Mouse (Mus musculus): ENCODE data around the gene Nup153. TPM values are rescaled to one million over a fixed set of nuclear protein-coding genes. Genes with fewer than 3 reads are reported as not detected.

Nup153 gene
- 31.3 and 39.3 TPM in 2 replicates for polyA plus RNA-seq (2016; fragmentation: Nextera tagmentation; extraction: Ambion mirVana)

DNA sequence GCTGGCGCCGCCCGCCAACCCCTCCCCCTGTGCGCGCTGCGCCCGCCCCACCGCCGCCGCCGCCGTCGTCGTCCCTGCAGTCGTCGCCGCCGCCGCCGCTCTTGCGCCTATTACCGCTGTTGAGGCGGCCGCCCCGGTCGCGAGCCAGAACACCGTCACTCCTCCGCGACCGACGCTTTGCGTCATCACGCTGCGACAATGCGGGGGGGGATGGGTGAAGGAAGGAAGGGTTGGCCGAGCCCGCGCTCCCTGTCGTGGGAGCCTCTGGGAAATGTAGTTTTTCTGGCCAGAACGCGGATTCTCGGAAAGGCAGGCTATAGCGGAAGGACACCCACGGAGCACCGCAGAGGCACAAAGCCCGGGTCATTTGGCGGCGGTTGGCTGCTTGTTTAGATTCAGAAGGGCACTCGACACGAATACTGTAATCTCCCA is at the start of gene Nup153:
Gene Nup153 (minus strand): TSS at position 104 of the 432 bp plus-strand sequence.
- Histone ChIP-seq H3K4me2 (replicated peaks) (peak within 1 kb of the TSS; percentile 74), H3K9me3 (no peaks in the 10 kb centered on the region), H3K27me3 (replicated peaks) (no peaks in the 10 kb centered on the region), H3K9ac (peak within 1 kb of the TSS; percentile 96), H3K27ac (peak within 1 kb of the TSS; percentile 91), H3K4me3 (peak within 1 kb of the TSS; percentile 99), H3K4me1 (peaks cover 6% of the 10 kb centered on the region), H3K36me3 (no peaks in the 10 kb centered on the region)
- WGBS, result under 1% methylated on average over 51 of the region's 51 CpGs
- ATAC-seq (ENCODE audit: low FRiP score, low read depth), result peak; percentile 95

GRCm38 (mm10) chr13:46777461-46777860 is 49.7 kb upstream of the Nup153 start:
- Histone ChIP-seq H3K4me3 (no peak overlapping the region), H3K9me3 (no peaks in the 10 kb centered on the region), H3K27me3 (replicated peaks) (no peaks in the 10 kb centered on the region), H3K9ac (no peak overlapping the region), H3K4me1 (peaks cover 6% of the 10 kb centered on the region), H3K27ac (no peak overlapping the region), H3K4me2 (replicated peaks) (no peak overlapping the region), H3K36me3 (peaks cover 25% of the 10 kb centered on the region)
- no peak for ATAC-seq (ENCODE audit: low FRiP score, low read depth)
- 94% methylated on average over 3 of the region's 3 CpGs for WGBS

DNA sequence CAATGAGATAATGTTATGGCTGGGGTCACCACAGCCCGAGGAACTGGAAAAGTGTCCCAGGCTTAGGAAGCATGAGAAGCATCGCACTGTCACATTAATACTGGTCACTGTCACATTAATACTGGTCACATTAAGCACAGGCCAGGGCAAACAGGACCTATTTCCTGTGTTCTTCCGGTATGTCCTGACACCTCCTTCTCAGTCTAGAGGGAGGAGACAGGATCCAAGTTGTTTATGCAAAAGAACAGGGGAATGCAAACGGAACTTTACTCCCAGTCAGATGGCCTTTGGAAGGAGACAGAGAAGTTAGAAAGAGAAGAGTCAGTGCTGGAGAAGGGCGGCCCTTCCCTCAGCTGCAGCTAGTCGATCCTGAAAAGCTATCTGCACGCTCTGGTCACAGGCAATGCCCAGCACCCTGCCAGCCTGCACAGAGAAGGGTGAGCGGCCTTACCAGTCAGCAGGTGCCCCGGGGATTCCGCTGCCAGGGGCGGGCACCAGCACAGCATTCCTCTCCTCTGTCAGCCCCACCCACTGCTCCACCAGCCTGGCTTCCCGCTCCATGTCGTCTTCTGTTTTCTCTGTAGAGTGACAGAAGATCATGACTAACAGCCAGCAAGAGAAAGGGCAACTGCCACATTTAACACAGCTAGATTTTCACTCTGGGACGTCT is 49.0 kb upstream of the Nup153 start:
- no peak for ATAC-seq (ENCODE audit: low FRiP score, low read depth)
- H3K36me3 ChIP-seq, result peaks cover 31% of the 10 kb centered on the region
- no peak overlapping the region for H3K4me3 ChIP-seq
- H3K27me3 ChIP-seq (replicated peaks), result no peaks in the 10 kb centered on the region
- no peak overlapping the region for H3K4me2 ChIP-seq (replicated peaks)
- no peak overlapping the region for H3K9ac ChIP-seq
- 78% methylated on average over 14 of the region's 14 CpGs for WGBS
- no peak overlapping the region for H3K27ac ChIP-seq
- H3K4me1 ChIP-seq, result peaks cover 6% of the 10 kb centered on the region
- H3K9me3 ChIP-seq, result no peaks in the 10 kb centered on the region

GRCm38 (mm10) chr13:46774998-46775397 is 47.3 kb upstream of the Nup153 start:
- 90% methylated on average over 5 of the region's 5 CpGs for WGBS

DNA sequence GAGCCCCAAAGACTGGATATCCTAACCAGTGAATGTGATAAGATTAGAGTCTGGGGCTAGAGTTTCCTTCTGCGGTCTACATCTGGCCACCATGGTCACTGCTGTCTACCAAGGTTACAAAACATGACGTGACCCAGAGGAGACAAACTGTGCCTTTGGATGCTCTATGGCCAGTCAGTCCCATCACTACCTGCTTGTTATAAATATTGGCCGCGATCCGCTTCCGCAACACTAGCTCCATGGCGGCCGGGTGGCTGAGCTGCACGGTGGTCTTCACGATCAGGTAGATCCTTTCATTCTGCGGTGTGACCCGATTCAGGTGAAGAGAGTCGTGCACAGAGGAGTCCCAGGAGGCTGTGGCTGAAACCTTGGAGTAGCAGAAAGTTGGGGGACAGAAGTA is 44.8 kb upstream of the Nup153 start:
- Histone ChIP-seq H3K27ac (no peak overlapping the region), H3K4me2 (replicated peaks) (no peak overlapping the region), H3K9me3 (no peaks in the 10 kb centered on the region), H3K4me3 (no peak overlapping the region), H3K9ac (no peak overlapping the region), H3K36me3 (peaks cover 60% of the 10 kb centered on the region), H3K4me1 (no peaks in the 10 kb centered on the region), H3K27me3 (replicated peaks) (no peaks in the 10 kb centered on the region)
- ATAC-seq (ENCODE audit: low FRiP score, low read depth), result no peak
- 99% methylated on average over 13 of the region's 13 CpGs for WGBS

More at GRCm38 (mm10) chr13:46774998-46775397, 47.3 kb upstream of the Nup153 start:
- Histone ChIP-seq H3K4me3 (no peak overlapping the region), H3K4me1 (peaks cover 3% of the 10 kb centered on the region), H3K9ac (no peak overlapping the region), H3K27ac (no peak overlapping the region), H3K36me3 (peaks cover 45% of the 10 kb centered on the region), H3K27me3 (replicated peaks) (no peaks in the 10 kb centered on the region), H3K9me3 (no peaks in the 10 kb centered on the region), H3K4me2 (replicated peaks) (no peak overlapping the region)
- no peak for ATAC-seq (ENCODE audit: low FRiP score, low read depth)

DNA sequence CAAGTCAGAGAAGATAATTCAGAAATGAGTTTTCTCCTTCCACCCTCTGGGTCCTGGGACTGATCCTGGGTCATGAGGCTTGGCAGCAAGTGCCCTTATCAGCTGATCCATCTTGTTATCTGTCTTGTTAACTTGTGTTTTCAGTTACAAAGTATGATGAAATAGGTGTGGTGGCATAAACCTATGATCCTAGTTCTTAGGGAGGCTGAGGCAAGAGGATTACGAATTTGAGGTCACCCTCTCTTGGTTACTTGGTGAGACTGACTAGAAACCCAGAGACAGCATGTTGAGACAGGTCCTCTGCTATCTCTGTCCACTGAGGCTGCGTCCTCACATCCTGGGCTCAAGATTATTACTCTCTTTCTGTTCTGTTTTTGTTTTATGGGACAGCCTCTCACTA is 37.6 kb upstream of the Nup153 start:
- Histone ChIP-seq H3K27ac (no peak overlapping the region), H3K9ac (no peak overlapping the region), H3K36me3 (peaks cover 50% of the 10 kb centered on the region), H3K27me3 (replicated peaks) (no peaks in the 10 kb centered on the region), H3K4me3 (no peak overlapping the region), H3K4me2 (replicated peaks) (no peak overlapping the region), H3K4me1 (no peaks in the 10 kb centered on the region), H3K9me3 (no peaks in the 10 kb centered on the region)
- WGBS, result 90% methylated on average over 2 of the region's 2 CpGs
- no peak for ATAC-seq (ENCODE audit: low FRiP score, low read depth)

- Histone ChIP-seq H3K36me3 (peaks cover 35% of the 10 kb centered on the region), H3K9me3 (no peaks in the 10 kb centered on the region)
- 95% methylated on average over 9 of the region's 9 CpGs for WGBS
Measured at GRCm38 (mm10) chr13:46763210-46763609, 35.5 kb upstream of the Nup153 start.

GRCm38 (mm10) chr13:46760921-46761320 is 33.2 kb upstream of the Nup153 start:
- Histone ChIP-seq H3K4me3 (no peak overlapping the region), H3K9me3 (no peaks in the 10 kb centered on the region), H3K27ac (no peak overlapping the region), H3K4me1 (peaks cover 3% of the 10 kb centered on the region; the same call in 1 of the 2 replicates), H3K4me2 (replicated peaks) (no peak overlapping the region), H3K9ac (no peak overlapping the region), H3K27me3 (replicated peaks) (no peaks in the 10 kb centered on the region), H3K36me3 (peaks cover 27% of the 10 kb centered on the region)
- 68% methylated on average over 6 of the region's 6 CpGs for WGBS
- no peak for ATAC-seq (ENCODE audit: low FRiP score, low read depth)

More at GRCm38 (mm10) chr13:46763210-46763609, 35.5 kb upstream of the Nup153 start:
- no peak for ATAC-seq (ENCODE audit: low FRiP score, low read depth)
- Histone ChIP-seq H3K4me3 (no peak overlapping the region), H3K27ac (no peak overlapping the region), H3K4me1 (peaks cover 3% of the 10 kb centered on the region; the same call in 1 of the 2 replicates), H3K9ac (no peak overlapping the region), H3K4me2 (replicated peaks) (no peak overlapping the region), H3K27me3 (replicated peaks) (no peaks in the 10 kb centered on the region)

GRCm38 (mm10) chr13:46759281-46759809 is 31.6 kb upstream of the Nup153 start:
- Histone ChIP-seq H3K9ac (no peak overlapping the region), H3K27ac (no peak overlapping the region), H3K27me3 (replicated peaks) (no peaks in the 10 kb centered on the region), H3K9me3 (no peaks in the 10 kb centered on the region), H3K4me1 (peaks cover 3% of the 10 kb centered on the region; the same call in 1 of the 2 replicates), H3K4me2 (replicated peaks) (no peak overlapping the region), H3K36me3 (peaks cover 27% of the 10 kb centered on the region), H3K4me3 (no peak overlapping the region)
- WGBS, result 53% methylated on average over 8 of the region's 8 CpGs
- ATAC-seq (ENCODE audit: low FRiP score, low read depth), result no peak

DNA sequence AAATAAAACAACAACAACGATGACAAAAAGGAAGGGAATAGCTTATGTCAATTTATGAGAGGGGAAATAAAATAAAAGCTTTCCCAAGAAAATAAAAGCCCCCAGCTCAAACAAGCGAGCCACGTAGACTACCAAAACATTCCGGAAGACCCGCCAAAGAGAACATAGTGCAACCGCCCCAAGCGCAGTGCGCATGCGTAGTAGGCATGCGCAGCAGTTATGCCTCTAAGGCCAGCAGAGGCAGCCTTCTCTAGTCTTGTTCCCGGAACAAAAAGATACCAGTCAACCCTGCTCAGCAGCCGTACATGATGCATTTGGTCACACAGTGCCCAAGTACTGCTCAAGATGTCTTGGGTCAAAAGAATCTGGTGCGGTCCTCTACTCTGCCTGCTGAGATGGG is 30.9 kb upstream of the Nup153 start:
- no peak overlapping the region for H3K4me2 ChIP-seq (replicated peaks)
- no peaks in the 10 kb centered on the region for H3K9me3 ChIP-seq
- H3K4me1 ChIP-seq, result peaks cover 3% of the 10 kb centered on the region; the same call in 1 of the 2 replicates
- H3K9ac ChIP-seq, result no peak overlapping the region
- 95% methylated on average over 13 of the region's 13 CpGs for whole genome bisulfite sequencing
- no peak overlapping the region for H3K27ac ChIP-seq
- no peak for ATAC-seq (ENCODE audit: low FRiP score, low read depth)
- no peaks in the 10 kb centered on the region for H3K27me3 ChIP-seq (replicated peaks)
- H3K36me3 ChIP-seq, result peaks cover 27% of the 10 kb centered on the region
- no peak overlapping the region for H3K4me3 ChIP-seq

DNA sequence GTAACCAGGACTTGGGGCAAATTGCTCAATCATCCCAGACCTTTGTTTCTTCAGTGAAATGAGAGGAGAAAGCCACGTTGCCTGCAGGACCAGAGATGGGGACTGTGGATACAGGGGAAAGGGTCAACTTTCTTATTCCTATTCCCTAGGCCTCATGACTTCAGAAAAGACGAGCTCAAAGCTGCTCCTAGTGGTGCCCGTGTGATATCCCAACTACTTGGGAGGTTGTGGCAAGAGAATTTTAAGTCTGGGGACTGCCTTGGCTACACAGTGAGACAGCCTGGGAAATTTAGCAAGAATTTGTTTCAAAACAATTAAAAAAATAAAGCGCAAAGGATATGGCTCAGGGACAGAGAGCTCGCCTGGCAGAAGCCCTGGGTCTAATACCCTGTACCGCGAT is 30.2 kb upstream of the Nup153 start:
- H3K9me3 ChIP-seq, result no peaks in the 10 kb centered on the region
- 92% methylated on average over 7 of the region's 7 CpGs for WGBS
- H3K4me1 ChIP-seq, result peaks cover 3% of the 10 kb centered on the region; the same call in 1 of the 2 replicates
- peaks cover 24% of the 10 kb centered on the region for H3K36me3 ChIP-seq
- no peak overlapping the region for H3K9ac ChIP-seq
- no peaks in the 10 kb centered on the region for H3K27me3 ChIP-seq (replicated peaks)
- no peak overlapping the region for H3K27ac ChIP-seq
- H3K4me2 ChIP-seq (replicated peaks), result no peak overlapping the region
- no peak for ATAC-seq (ENCODE audit: low FRiP score, low read depth)
- no peak overlapping the region for H3K4me3 ChIP-seq

- Histone ChIP-seq H3K4me2 (replicated peaks) (no peak overlapping the region), H3K36me3 (peaks cover 35% of the 10 kb centered on the region), H3K9ac (no peak overlapping the region)
Measured at GRCm38 (mm10) chr13:46753294-46753693, 25.6 kb upstream of the Nup153 start.

More at GRCm38 (mm10) chr13:46753294-46753693, 25.6 kb upstream of the Nup153 start:
- WGBS, result 92% methylated on average over 5 of the region's 5 CpGs
- no peak overlapping the region for H3K4me3 ChIP-seq
- no peaks in the 10 kb centered on the region for H3K27me3 ChIP-seq (replicated peaks)
- no peak for ATAC-seq (ENCODE audit: low FRiP score, low read depth)
- no peaks in the 10 kb centered on the region for H3K4me1 ChIP-seq
- H3K27ac ChIP-seq, result no peak overlapping the region
- no peaks in the 10 kb centered on the region for H3K9me3 ChIP-seq
